8 mouse cellular contexts compared by ENCODE assay signal in genomic region chr11:55415731-55416130, GRCm38 (mm10). TPM values are rescaled to one million over a fixed set of nuclear protein-coding genes. Genes with fewer than 3 reads are reported as not detected.
DNase-seq lines count a peak whose midpoint lies in the region; ATAC-seq and TF ChIP-seq lines count a peak whose summit lies in the region.
"Not testable (repeated sequence)": the region's sequence is repeated elsewhere in the genome, so short reads cannot be mapped to it uniquely, and the experiment has no call there.

No protein-coding gene starts in this region.

- not testable (repeated sequence) for TF ChIP-seq POLR2A in myocyte (IDR thresholded peaks at IDR 0.05; ENCODE audit: insufficient read length, low read depth)

- not testable (repeated sequence) for H3ac ChIP-seq in myocyte (ENCODE audit: control insufficient read depth, insufficient read length)

- H3K36me3 ChIP-seq in embryonic facial prominence, embryonic 15.5 days = peaks cover 19% of the 10 kb centered on the region
- peaks cover 43% of the 10 kb centered on the region for H3K36me3 ChIP-seq in heart, embryonic 10.5 days
- H3K36me3 ChIP-seq in heart, embryonic 15.5 days; stomach, postnatal 0 days (ENCODE audit: control insufficient read depth, insufficient read depth, low read length): not testable (repeated sequence)
- peaks cover 20% of the 10 kb centered on the region for H3K36me3 ChIP-seq in kidney, embryonic 14.5 days (ENCODE audit: control insufficient read depth, insufficient read depth, low read length)
- peaks cover 23% of the 10 kb centered on the region for H3K36me3 ChIP-seq in limb, embryonic 15.5 days
- peaks cover 16% of the 10 kb centered on the region for H3K36me3 ChIP-seq in myocyte (ENCODE audit: control insufficient read depth, insufficient read depth)

- H3K4me1 ChIP-seq in embryonic facial prominence, embryonic 15.5 days = peaks cover 64% of the 10 kb centered on the region
- peaks cover 75% of the 10 kb centered on the region for H3K4me1 ChIP-seq in heart, embryonic 10.5 days
- H3K4me1 ChIP-seq in heart, embryonic 15.5 days (replicated peaks) = peaks cover 71% of the 10 kb centered on the region
- peaks cover 49% of the 10 kb centered on the region for H3K4me1 ChIP-seq in kidney, embryonic 14.5 days (ENCODE audit: control insufficient read depth, insufficient read depth, low read length)
- H3K4me1 ChIP-seq in limb, embryonic 15.5 days = peaks cover 62% of the 10 kb centered on the region
- H3K4me1 ChIP-seq in stomach, postnatal 0 days (replicated peaks; ENCODE audit: control insufficient read depth, insufficient read depth) = not testable (repeated sequence)

- peaks cover 83% of the 10 kb centered on the region for H3K79me2 ChIP-seq in myocyte (ENCODE audit: control insufficient read depth, insufficient read depth)

- H3K4me3 ChIP-seq in embryonic facial prominence, embryonic 15.5 days (replicated peaks); heart, embryonic 10.5 days; kidney, embryonic 14.5 days (ENCODE audit: low read length); limb, embryonic 15.5 days; stomach, postnatal 0 days (ENCODE audit: low read depth, low read length): not testable (repeated sequence)
- peak overlapping the region; percentile 66; the same call in 1 of the 2 replicates for H3K4me3 ChIP-seq in heart, embryonic 15.5 days
- H3K4me3 ChIP-seq in myocyte = peak overlapping the region; percentile 75

- H3K27me3 ChIP-seq in embryonic facial prominence, embryonic 15.5 days; heart, embryonic 10.5 days (ENCODE audit: insufficient read depth, poor library complexity, severe bottlenecking); heart, embryonic 15.5 days; kidney, embryonic 14.5 days (ENCODE audit: control insufficient read depth, insufficient read depth, low read length); limb, embryonic 15.5 days; myocyte (ENCODE audit: control insufficient read depth, insufficient read depth, insufficient read length); stomach, postnatal 0 days (ENCODE audit: control insufficient read depth, insufficient read depth, low read length): not testable (repeated sequence)

- not testable (repeated sequence) for TF ChIP-seq EP300 in stomach, postnatal 0 days (optimal IDR thresholded peaks at IDR 0.05)

- 78% methylated on average over 6 of the region's 6 CpGs for WGBS in embryonic facial prominence, embryonic 15.5 days
- 80% methylated on average over 6 of the region's 6 CpGs for WGBS in heart, embryonic 10.5 days
- WGBS in heart, embryonic 15.5 days = 60% methylated on average over 6 of the region's 6 CpGs
- WGBS in kidney, embryonic 14.5 days = 88% methylated on average over 6 of the region's 6 CpGs
- 81% methylated on average over 6 of the region's 6 CpGs for WGBS in limb, embryonic 15.5 days
- 59% methylated on average over 6 of the region's 6 CpGs for WGBS in stomach, postnatal 0 days

- TF ChIP-seq CTCF in stomach, postnatal 0 days (IDR thresholded peaks at IDR 0.05; ENCODE audit: low read depth) = not testable (repeated sequence)

- H3K9me3 ChIP-seq in embryonic facial prominence, embryonic 15.5 days (replicated peaks); heart, embryonic 10.5 days; heart, embryonic 15.5 days (replicated peaks); kidney, embryonic 14.5 days (ENCODE audit: control insufficient read depth, low read length); limb, embryonic 15.5 days; stomach, postnatal 0 days (ENCODE audit: control insufficient read depth, low read length): not testable (repeated sequence)

- not testable (repeated sequence) for H3K27ac ChIP-seq in embryonic facial prominence, embryonic 15.5 days (replicated peaks); limb, embryonic 15.5 days
- peak overlapping the region; percentile 64; the same call in 1 of the 2 replicates for H3K27ac ChIP-seq in heart, embryonic 10.5 days
- peak overlapping the region; percentile 94 for H3K27ac ChIP-seq in heart, embryonic 15.5 days
- peak overlapping the region; percentile 84; the same call in 1 of the 2 replicates for H3K27ac ChIP-seq in kidney, embryonic 14.5 days (ENCODE audit: low read depth, low read length)
- H3K27ac ChIP-seq in stomach, postnatal 0 days (replicated peaks) = 0 out of 2 replicates have a peak overlapping the region, but pooled peaks have one; percentile 45

- H3K9ac ChIP-seq in embryonic facial prominence, embryonic 15.5 days; heart, embryonic 15.5 days; kidney, embryonic 14.5 days (ENCODE audit: low read depth, low read length); limb, embryonic 15.5 days; stomach, postnatal 0 days (ENCODE audit: low read length): not testable (repeated sequence)

- 0 out of 2 replicates have a peak overlapping the region, but pooled peaks have one; percentile 67 for H3K4me2 ChIP-seq in embryonic facial prominence, embryonic 15.5 days (replicated peaks)
- peak overlapping the region; percentile 83 for H3K4me2 ChIP-seq in heart, embryonic 15.5 days
- H3K4me2 ChIP-seq in kidney, embryonic 14.5 days (replicated peaks; ENCODE audit: low read depth, low read length) = 0 out of 2 replicates have a peak overlapping the region, but pooled peaks have one; percentile 27
- peak overlapping the region; percentile 27 for H3K4me2 ChIP-seq in limb, embryonic 15.5 days
- peak overlapping the region; percentile 95 for H3K4me2 ChIP-seq in myocyte (ENCODE audit: low read depth)
- H3K4me2 ChIP-seq in stomach, postnatal 0 days (replicated peaks; ENCODE audit: low read depth) = peak overlapping the region; percentile 44

- peak; percentile 40 for DNase-seq in MN1 (ENCODE audit: low spot score)
- DNase-seq in heart, embryonic 10.5 days (ENCODE audit: low spot score); stomach, postnatal 0 days (ENCODE audit: low spot score): not testable (repeated sequence)

- ATAC-seq in embryonic facial prominence, embryonic 15.5 days (ENCODE audit: insufficient number of reproducible peaks, low FRiP score, low TSS enrichment, low read depth); heart, embryonic 15.5 days (replicated peaks; ENCODE audit: insufficient number of reproducible peaks, insufficient read depth, low FRiP score, low read depth); kidney, embryonic 14.5 days (ENCODE audit: low FRiP score, low TSS enrichment); limb, embryonic 15.5 days (ENCODE audit: insufficient number of reproducible peaks, low FRiP score, low TSS enrichment, low read depth); stomach, postnatal 0 days (ENCODE audit: low FRiP score, low TSS enrichment): not testable (repeated sequence)

TF ChIP-seq in myocyte, 11 proteins besides CTCF, POLR2A, EP300 and RAD21:
- TF ChIP-seq MYOD1 (IDR thresholded peaks at IDR 0.05; ENCODE audit: control insufficient read depth in 1 of 3, insufficient read length in 2 of 3, low read depth in 2 of 3) = peak in 1 of 3 experiments; percentile 4

RNA-seq across cellular contexts. Expression of gene Sparc, which starts 7.3 kb away (rescaled TPM):
- polyA plus RNA-seq in embryonic facial prominence, embryonic 15.5 days (2015; fragmentation: Nextera tagmentation; extraction: Ambion mirVana) = 3,074 and 3,219 TPM in 2 replicates
- 995 and 1,097 TPM in 2 replicates for polyA plus RNA-seq in heart, embryonic 10.5 days (2016; fragmentation: Nextera tagmentation; extraction: Ambion mirVana)
- 1,914 and 2,149 TPM in 2 replicates for polyA plus RNA-seq in heart, embryonic 15.5 days (2015; fragmentation: Nextera tagmentation; extraction: Ambion mirVana)
- polyA plus RNA-seq in kidney, embryonic 14.5 days (2014; fragmentation: Nextera tagmentation; extraction: Ambion mirVana) = 817 and 919 TPM in 2 replicates
- 3,190 and 4,050 TPM in 2 replicates for polyA plus RNA-seq in limb, embryonic 15.5 days (2015; fragmentation: Nextera tagmentation; extraction: Ambion mirVana)
- polyA plus RNA-seq in myocyte (2012; fragmentation: generic; extraction: Trizol) = 1,961 TPM
- polyA plus RNA-seq in stomach, postnatal 0 days (2015; fragmentation: Nextera tagmentation; extraction: Ambion mirVana) = 1,616 and 1,849 TPM in 2 replicates

RNA-seq across cellular contexts. Expression of gene Atox1, which starts 45.3 kb away (rescaled TPM):
- 487 and 541 TPM in 2 replicates for polyA plus RNA-seq in embryonic facial prominence, embryonic 15.5 days (2015; fragmentation: Nextera tagmentation; extraction: Ambion mirVana)
- 269 and 273 TPM in 2 replicates for polyA plus RNA-seq in heart, embryonic 10.5 days (2016; fragmentation: Nextera tagmentation; extraction: Ambion mirVana)
- 252 and 260 TPM in 2 replicates for polyA plus RNA-seq in heart, embryonic 15.5 days (2015; fragmentation: Nextera tagmentation; extraction: Ambion mirVana)
- 389 and 470 TPM in 2 replicates for polyA plus RNA-seq in kidney, embryonic 14.5 days (2014; fragmentation: Nextera tagmentation; extraction: Ambion mirVana)
- 448 and 491 TPM in 2 replicates for polyA plus RNA-seq in limb, embryonic 15.5 days (2015; fragmentation: Nextera tagmentation; extraction: Ambion mirVana)
- 264 TPM for polyA plus RNA-seq in myocyte (2012; fragmentation: generic; extraction: Trizol)
- 508 and 530 TPM in 2 replicates for polyA plus RNA-seq in stomach, postnatal 0 days (2015; fragmentation: Nextera tagmentation; extraction: Ambion mirVana)

RNA-seq across cellular contexts. Expression of gene G3bp1, which starts 53.8 kb away (rescaled TPM):
- 150 and 160 TPM in 2 replicates for polyA plus RNA-seq in embryonic facial prominence, embryonic 15.5 days (2015; fragmentation: Nextera tagmentation; extraction: Ambion mirVana)
- 164 and 188 TPM in 2 replicates for polyA plus RNA-seq in heart, embryonic 10.5 days (2016; fragmentation: Nextera tagmentation; extraction: Ambion mirVana)
- 94.4 and 105 TPM in 2 replicates for polyA plus RNA-seq in heart, embryonic 15.5 days (2015; fragmentation: Nextera tagmentation; extraction: Ambion mirVana)
- 151 and 230 TPM in 2 replicates for polyA plus RNA-seq in kidney, embryonic 14.5 days (2014; fragmentation: Nextera tagmentation; extraction: Ambion mirVana)
- 153 and 158 TPM in 2 replicates for polyA plus RNA-seq in limb, embryonic 15.5 days (2015; fragmentation: Nextera tagmentation; extraction: Ambion mirVana)
- polyA plus RNA-seq in myocyte (2012; fragmentation: generic; extraction: Trizol) = 52.2 TPM
- 59.5 and 59.8 TPM in 2 replicates for polyA plus RNA-seq in stomach, postnatal 0 days (2015; fragmentation: Nextera tagmentation; extraction: Ambion mirVana)

Comparison
In these comparisons a context has a peak if more than half of its experiments do, and no peak if none do; other contexts are left out.
1. H3K4me2 ChIP-seq: peak in every context shown above with its lines; median percentile 95 in myocyte; 83 in heart, embryonic 15.5 days; 67 in embryonic facial prominence, embryonic 15.5 days; 44 in stomach, postnatal 0 days; 27 in kidney, embryonic 14.5 days; 27 in limb, embryonic 15.5 days.